In genomic region chrX:101740335-101741063, GRCm38 (mm10) we compare ENCODE assay signal across 10 mouse cellular contexts. TPM values are rescaled to one million over a fixed set of nuclear protein-coding genes. Genes with fewer than 3 reads are reported as not detected.
A peak's percentile ranks its signal among the peaks of the same experiment; 100 is the strongest.
DNase-seq lines count a peak whose midpoint lies in the region; ATAC-seq and TF ChIP-seq lines count a peak whose summit lies in the region.
"Had no signal": no experiment of that assay in that cellular context is flagged by ENCODE, and none has a peak within 500 bp of the region (broad histone marks: within the 10 kb centered on the region; RNA-seq: fewer than 3 reads in every experiment).

No protein-coding gene starts in this region.

- no peaks in the 10 kb centered on the region for H3K4me1 ChIP-seq in lung, embryonic 14.5 days (ENCODE audit: insufficient read depth)
- peaks cover 13% of the 10 kb centered on the region for H3K4me1 ChIP-seq in midbrain, embryonic 10.5 days

- H3K9ac ChIP-seq in lung, embryonic 14.5 days = no peak overlapping the region

- no peak for TF ChIP-seq CTCF in lung, embryonic 14.5 days (IDR thresholded peaks at IDR 0.05; ENCODE audit: low read depth)

- WGBS in lung, embryonic 14.5 days = 32% methylated on average over 6 of the region's 6 CpGs
- 52% methylated on average over 6 of the region's 6 CpGs for WGBS in midbrain, embryonic 10.5 days

- H3K9me3 ChIP-seq in lung, embryonic 14.5 days (ENCODE audit: low read depth, low read length) = no peaks in the 10 kb centered on the region
- no peaks in the 10 kb centered on the region for H3K9me3 ChIP-seq in midbrain, embryonic 10.5 days (replicated peaks)

- DNase-seq in lung, embryonic 14.5 days = peak; percentile 43
- no peak for DNase-seq in lung, adult 18-20 months
- DNase-seq in frontal cortex, postnatal 36 days (ENCODE audit: low spot score in 2 of 2) = peak; percentile 17 to 42
- peak; percentile 37 for DNase-seq in midbrain, embryonic 10.5 days (ENCODE audit: low spot score)
- peak; percentile 14 to 18 for DNase-seq in right cerebral cortex, postnatal 36 days (ENCODE audit: low spot score in 2 of 2)
- DNase-seq in adrenal gland, postnatal 4 days (ENCODE audit: low spot score in 2 of 2) = no peak
- DNase-seq in urinary bladder, postnatal 36 days (ENCODE audit: low spot score in 2 of 2) = no peak
- no peak for DNase-seq in thymus, adult 18-20 months

- no peak overlapping the region for H3K27ac ChIP-seq in lung, embryonic 14.5 days (ENCODE audit: low read depth)
- H3K27ac ChIP-seq in midbrain, embryonic 10.5 days (replicated peaks) = peak overlapping the region; percentile 69; the same call in 1 of the 2 replicates

- ATAC-seq in lung, embryonic 14.5 days (ENCODE audit: insufficient read depth) = peak; percentile 78; the same call in 1 of the 2 replicates

- H3K4me3 ChIP-seq in lung, embryonic 14.5 days (ENCODE audit: low read depth, low read length) = no peak overlapping the region
- no peak overlapping the region for H3K4me3 ChIP-seq in midbrain, embryonic 10.5 days

- no peaks in the 10 kb centered on the region for H3K36me3 ChIP-seq in lung, embryonic 14.5 days (ENCODE audit: insufficient read depth)
- no peaks in the 10 kb centered on the region for H3K36me3 ChIP-seq in midbrain, embryonic 10.5 days

- H3K27me3 ChIP-seq in lung, embryonic 14.5 days (ENCODE audit: insufficient read depth, low read length) = no peaks in the 10 kb centered on the region
- H3K27me3 ChIP-seq in midbrain, embryonic 10.5 days (ENCODE audit: low read depth, poor library complexity, severe bottlenecking) = peaks cover 98% of the 10 kb centered on the region

- H3K4me2 ChIP-seq in lung, embryonic 14.5 days = no peak overlapping the region

RNA-seq across cellular contexts. Expression of gene Cxcr3, which starts 6.4 kb away (rescaled TPM):
- polyA plus RNA-seq in lung, embryonic 14.5 days (2014; fragmentation: Nextera tagmentation; extraction: Ambion mirVana) = 0.45 and 0.46 TPM in 2 replicates
- polyA plus RNA-seq in midbrain, embryonic 10.5 days (2016; fragmentation: Nextera tagmentation; extraction: Ambion mirVana) = 0.10 TPM in 1 of 2 replicates, not detected in the other
- under 1 TPM; 0.17 to 0.71 TPM for total RNA-seq in adrenal gland, postnatal 4 days (2021)
- polyA plus RNA-seq: C2C12 had no signal

RNA-seq across cellular contexts. Expression of gene Gm4779, which starts 53.7 kb away (rescaled TPM):
- not detected in 2 replicates for polyA plus RNA-seq in lung, embryonic 14.5 days (2014; fragmentation: Nextera tagmentation; extraction: Ambion mirVana)
- polyA plus RNA-seq in midbrain, embryonic 10.5 days (2016; fragmentation: Nextera tagmentation; extraction: Ambion mirVana) = 0.09 TPM in 1 of 2 replicates, not detected in the other
- under 1 TPM in 1 of 2 experiments, not detected in 1; 0.17 TPM for total RNA-seq in adrenal gland, postnatal 4 days (2021)
- polyA plus RNA-seq: C2C12 had no signal

RNA-seq across cellular contexts. Expression of gene 8030474K03Rik, which starts 54.0 kb away (rescaled TPM):
- polyA plus RNA-seq in lung, embryonic 14.5 days (2014; fragmentation: Nextera tagmentation; extraction: Ambion mirVana) = not detected in 2 replicates
- polyA plus RNA-seq in midbrain, embryonic 10.5 days (2016; fragmentation: Nextera tagmentation; extraction: Ambion mirVana) = not detected in 2 replicates
- total RNA-seq in adrenal gland, postnatal 4 days (2021) = not detected
- total RNA-seq: left cerebral cortex, adult 8-10 months had no signal
- polyA plus RNA-seq: C2C12 had no signal

Comparison
In these comparisons a context has a peak if more than half of its experiments do, and no peak if none do; other contexts are left out.
1. DNase-seq: peak in lung, embryonic 14.5 days (single experiment), frontal cortex, postnatal 36 days (2 of 2), midbrain, embryonic 10.5 days (single experiment) and right cerebral cortex, postnatal 36 days (2 of 2); none in lung, adult 18-20 months (0 of 2), adrenal gland, postnatal 4 days (0 of 2), urinary bladder, postnatal 36 days (0 of 2) and thymus, adult 18-20 months (0 of 2).